Mouse (Mus musculus): ENCODE measurements at regions not wholly inside any gene's neighbourhood (a gene's known extent, or its start where the extent isn't known, plus 50 kb on each side); places are given as distances from the start of the nearest gene placed in this dataset.

DNA sequence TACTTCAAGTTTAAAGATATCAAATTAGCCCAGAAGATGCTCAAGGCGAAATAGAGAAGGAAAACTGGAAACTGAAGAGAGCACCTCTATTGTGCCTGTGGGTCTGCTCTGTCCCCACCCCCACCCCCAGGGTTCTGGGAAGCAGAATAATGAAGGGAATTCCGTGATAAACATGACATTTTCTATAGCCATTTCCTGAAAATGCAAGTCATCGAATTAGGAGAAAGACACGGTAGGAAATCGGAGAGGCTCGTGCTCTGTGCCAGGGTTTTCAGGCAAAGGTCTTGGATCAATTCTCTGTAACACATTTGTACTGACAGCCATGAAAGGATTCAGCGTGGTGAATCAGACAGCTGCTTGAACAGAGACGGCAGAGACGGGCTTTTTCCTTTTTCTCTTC, 152.7 kb downstream of the Phlda1 start:
- H3K9ac ChIP-seq: no peak overlapping the region
- peaks cover 13% of the 10 kb centered on the region for H3K4me1 ChIP-seq
- no peak for ATAC-seq
- no peaks in the 10 kb centered on the region for H3K36me3 ChIP-seq (ENCODE audit: poor library complexity, severe bottlenecking)
- no peaks in the 10 kb centered on the region for H3K27me3 ChIP-seq
- no peak overlapping the region for H3K4me2 ChIP-seq
- H3K27ac ChIP-seq: no peak overlapping the region
- H3K9me3 ChIP-seq (replicated peaks): no peaks in the 10 kb centered on the region
- H3K4me3 ChIP-seq: no peak overlapping the region
- 32% methylated on average over 9 of the region's 9 CpGs for WGBS

DNA sequence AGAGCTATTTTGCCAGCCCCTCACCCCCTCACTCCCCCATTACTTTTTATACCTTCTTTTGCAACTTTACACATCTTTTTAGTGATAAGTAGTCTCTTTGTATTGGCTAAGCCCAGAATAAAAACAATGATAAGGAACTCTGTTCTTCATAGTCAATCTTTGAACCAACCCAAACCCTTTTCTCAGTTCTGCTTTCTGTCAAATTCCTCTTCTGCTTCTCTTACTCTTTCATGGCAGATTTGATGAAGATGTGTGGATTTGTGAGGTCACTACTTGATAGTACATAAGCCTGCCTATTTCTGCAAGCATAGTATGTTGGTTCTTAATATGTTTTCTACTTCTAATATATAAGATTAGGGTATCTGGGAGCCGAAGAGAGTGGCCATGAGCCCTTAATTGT, 156.6 kb downstream of the Phlda1 start:
- H3K36me3 ChIP-seq (ENCODE audit: poor library complexity, severe bottlenecking): no peaks in the 10 kb centered on the region
- no peaks in the 10 kb centered on the region for H3K9me3 ChIP-seq (replicated peaks)
- H3K4me3 ChIP-seq: no peak overlapping the region
- H3K4me1 ChIP-seq: peaks cover 15% of the 10 kb centered on the region
- no peak overlapping the region for H3K9ac ChIP-seq
- H3K27me3 ChIP-seq: no peaks in the 10 kb centered on the region
- no peak overlapping the region for H3K4me2 ChIP-seq
- no peak for ATAC-seq
- 97% methylated on average over 1 of the region's 1 CpGs for WGBS
- H3K27ac ChIP-seq: no peak overlapping the region

DNA sequence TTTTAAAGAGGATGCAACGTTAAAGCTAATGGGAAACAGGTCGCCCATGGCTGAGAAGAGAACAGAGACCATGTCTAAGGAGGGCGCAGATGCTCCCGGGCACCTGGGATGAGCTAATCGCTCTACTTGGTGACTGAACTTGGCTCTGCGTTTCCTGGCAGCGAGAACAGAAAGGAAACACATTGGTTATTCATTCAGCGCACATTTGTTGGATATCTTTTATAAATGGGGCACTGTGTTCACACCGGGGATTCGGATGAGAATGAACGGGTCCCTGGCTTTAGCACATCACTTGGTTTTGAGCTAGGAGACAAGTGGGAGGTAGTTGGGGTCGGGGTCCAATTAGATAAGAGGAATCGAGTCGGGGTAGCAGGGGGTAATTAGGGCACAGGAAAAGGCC, 159.7 kb downstream of the Phlda1 start:
- no peak for ATAC-seq
- H3K4me3 ChIP-seq: no peak overlapping the region
- no peaks in the 10 kb centered on the region for H3K27me3 ChIP-seq
- no peaks in the 10 kb centered on the region for H3K36me3 ChIP-seq (ENCODE audit: poor library complexity, severe bottlenecking)
- WGBS: 64% methylated on average over 14 of the region's 14 CpGs
- no peak overlapping the region for H3K9ac ChIP-seq
- H3K4me1 ChIP-seq: peaks cover 8% of the 10 kb centered on the region
- no peak overlapping the region for H3K27ac ChIP-seq
- no peaks in the 10 kb centered on the region for H3K9me3 ChIP-seq (replicated peaks)
- no peak overlapping the region for H3K4me2 ChIP-seq

DNA sequence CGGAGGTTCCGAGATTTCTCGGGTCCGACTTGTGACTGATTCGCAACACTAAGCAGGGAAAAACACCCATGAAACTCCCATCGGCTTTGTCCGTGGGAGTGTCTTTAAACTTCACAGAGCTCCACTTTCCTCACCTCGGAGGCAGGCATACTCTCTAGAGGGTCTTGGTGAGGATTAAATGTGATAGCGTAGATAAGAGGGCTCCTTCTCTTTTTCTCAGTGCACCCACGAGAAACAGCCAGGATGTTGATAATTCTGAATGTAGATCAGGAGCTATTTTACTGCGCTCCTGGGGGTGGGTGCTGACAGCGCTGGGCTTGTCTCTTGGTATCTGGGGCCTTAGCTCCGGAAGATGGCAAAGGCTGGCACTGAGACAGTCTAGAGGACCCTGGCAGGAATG, 160.9 kb downstream of the Phlda1 start:
- ATAC-seq: no peak
- peaks cover 8% of the 10 kb centered on the region for H3K4me1 ChIP-seq
- no peak overlapping the region for H3K9ac ChIP-seq
- 94% methylated on average over 13 of the region's 13 CpGs for WGBS
- H3K4me2 ChIP-seq: no peak overlapping the region
- H3K27ac ChIP-seq: no peak overlapping the region
- no peaks in the 10 kb centered on the region for H3K9me3 ChIP-seq (replicated peaks)
- H3K27me3 ChIP-seq: no peaks in the 10 kb centered on the region
- H3K36me3 ChIP-seq (ENCODE audit: poor library complexity, severe bottlenecking): no peaks in the 10 kb centered on the region
- no peak overlapping the region for H3K4me3 ChIP-seq

DNA sequence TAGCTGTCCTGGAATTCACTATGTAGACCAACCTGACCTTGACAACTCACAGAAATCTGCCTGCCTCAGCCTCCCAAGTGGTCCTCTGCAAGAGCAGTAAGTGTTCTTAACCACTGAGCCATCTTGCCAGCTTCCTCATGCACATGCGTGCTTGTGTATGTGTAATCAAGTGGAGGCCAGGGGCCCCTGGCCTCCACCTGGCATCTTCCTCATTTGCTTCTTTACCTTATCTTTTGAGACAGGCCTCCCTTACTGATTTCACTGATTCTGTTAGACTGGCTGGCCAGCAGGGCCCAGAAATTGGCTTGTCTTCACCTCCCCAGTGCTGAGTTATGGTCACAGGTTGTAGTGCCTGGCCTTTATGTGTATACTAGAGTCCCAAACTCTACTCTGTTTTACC, 162.6 kb downstream of the Phlda1 start:
- no peak overlapping the region for H3K4me3 ChIP-seq
- H3K9ac ChIP-seq: no peak overlapping the region
- H3K9me3 ChIP-seq (replicated peaks): no peaks in the 10 kb centered on the region
- H3K4me2 ChIP-seq: no peak overlapping the region
- H3K27ac ChIP-seq: no peak overlapping the region
- H3K27me3 ChIP-seq: no peaks in the 10 kb centered on the region
- 97% methylated on average over 1 of the region's 1 CpGs for WGBS
- no peaks in the 10 kb centered on the region for H3K36me3 ChIP-seq (ENCODE audit: poor library complexity, severe bottlenecking)
- no peak for ATAC-seq
- peaks cover 9% of the 10 kb centered on the region for H3K4me1 ChIP-seq

DNA sequence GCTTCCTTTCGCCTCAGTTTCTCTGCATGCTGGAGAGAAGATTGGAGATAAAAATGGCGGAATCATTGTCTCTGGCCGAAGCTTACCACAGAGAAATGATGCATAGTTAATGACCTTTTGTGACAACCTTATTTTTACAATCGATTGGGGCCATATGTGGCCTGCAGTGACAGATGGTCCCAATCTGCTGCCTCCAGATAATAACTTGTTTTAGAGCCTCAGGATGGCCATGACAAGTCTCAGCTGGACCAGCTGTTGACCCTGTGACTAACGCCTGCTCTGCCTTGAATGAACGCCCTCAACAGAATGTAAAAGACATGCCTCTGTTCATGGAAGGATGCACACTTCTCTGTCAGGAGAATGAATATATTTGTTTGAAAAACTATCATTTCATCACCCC, 163.6 kb downstream of the Phlda1 start:
- H3K36me3 ChIP-seq (ENCODE audit: poor library complexity, severe bottlenecking): no peaks in the 10 kb centered on the region
- no peak overlapping the region for H3K4me2 ChIP-seq
- H3K4me3 ChIP-seq: no peak overlapping the region
- no peak for ATAC-seq
- H3K9me3 ChIP-seq (replicated peaks): no peaks in the 10 kb centered on the region
- H3K27me3 ChIP-seq: no peaks in the 10 kb centered on the region
- peaks cover 10% of the 10 kb centered on the region; the same call in 1 of the 2 replicates for H3K4me1 ChIP-seq
- WGBS: 74% methylated on average over 6 of the region's 6 CpGs
- H3K27ac ChIP-seq: no peak overlapping the region
- no peak overlapping the region for H3K9ac ChIP-seq

DNA sequence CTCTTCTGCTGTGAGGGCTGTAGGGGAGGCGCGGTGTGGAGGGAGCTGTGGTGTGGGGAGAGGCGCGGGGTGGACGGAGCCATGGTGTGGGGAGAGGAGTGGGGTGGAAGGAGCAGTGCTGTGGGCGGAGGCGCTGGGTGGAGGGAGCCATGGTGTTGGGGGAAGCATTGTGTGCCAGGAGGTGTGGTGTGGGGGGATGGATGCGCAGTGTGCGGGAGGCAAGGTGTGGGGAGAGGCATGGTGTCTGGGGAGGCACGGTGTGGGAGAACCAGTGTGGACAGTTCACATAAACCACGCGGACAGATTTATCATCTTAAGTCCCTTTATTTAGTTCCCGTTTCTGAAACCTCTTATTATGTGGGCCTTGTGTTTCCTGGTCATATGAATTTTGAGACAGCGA, 164.6 kb downstream of the Phlda1 start:
- WGBS: 94% methylated on average over 14 of the region's 14 CpGs
- Histone ChIP-seq H3K9me3 (replicated peaks) (no peaks in the 10 kb centered on the region), H3K4me2 (no peak overlapping the region), H3K4me3 (no peak overlapping the region), H3K27me3 (no peaks in the 10 kb centered on the region), H3K9ac (no peak overlapping the region), H3K27ac (no peak overlapping the region), H3K4me1 (peaks cover 10% of the 10 kb centered on the region; the same call in 1 of the 2 replicates), H3K36me3 (ENCODE audit: poor library complexity, severe bottlenecking) (no peaks in the 10 kb centered on the region)
- no peak for ATAC-seq

DNA sequence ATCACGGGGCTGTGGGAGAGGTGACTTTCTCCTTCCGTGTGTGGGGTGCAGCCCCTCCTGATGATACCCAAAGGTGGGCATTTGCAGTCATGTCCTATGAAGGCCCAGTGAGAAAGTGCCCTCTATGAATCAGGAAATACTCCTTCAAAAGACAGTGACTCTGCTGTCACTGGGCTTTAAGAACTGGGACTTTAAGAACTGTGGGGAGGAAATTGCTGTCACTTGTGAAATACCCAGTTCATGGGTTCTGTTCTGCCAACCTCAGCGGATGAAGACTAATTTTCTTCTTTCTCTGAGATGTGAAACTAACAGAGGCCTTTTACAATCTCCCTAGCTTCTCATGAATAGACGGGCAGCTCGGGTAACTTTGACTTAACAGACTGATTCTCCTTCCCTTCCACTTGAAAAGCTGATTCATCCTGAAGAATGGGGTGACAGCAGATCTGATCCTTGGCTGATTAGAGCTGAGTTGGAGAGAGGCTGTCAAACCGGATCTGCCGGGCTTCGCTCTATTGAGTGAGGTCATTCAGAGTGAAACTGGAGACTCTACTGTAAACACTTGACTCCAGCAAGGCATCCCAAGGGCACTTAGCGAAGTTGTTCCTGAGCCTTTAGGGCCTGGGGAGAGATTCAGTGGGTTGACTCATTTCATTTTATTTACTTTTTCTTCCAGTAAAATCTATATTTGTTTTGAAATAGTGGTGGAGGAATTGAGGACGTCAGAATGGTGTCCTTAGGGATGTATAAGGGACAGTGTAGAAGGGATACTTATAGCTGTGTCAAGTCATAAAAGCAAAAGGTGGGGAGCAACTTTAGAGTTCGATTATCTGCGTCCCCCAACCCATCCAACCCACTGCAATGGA, 166.6 kb downstream of the Phlda1 start:
- H3K9me3 ChIP-seq (replicated peaks): no peaks in the 10 kb centered on the region
- ATAC-seq: no peak
- H3K27ac ChIP-seq: no peak overlapping the region
- 49% methylated on average over 12 of the region's 12 CpGs for WGBS
- H3K4me3 ChIP-seq: no peak overlapping the region
- H3K27me3 ChIP-seq: no peaks in the 10 kb centered on the region
- peaks cover 15% of the 10 kb centered on the region for H3K4me1 ChIP-seq
- no peaks in the 10 kb centered on the region for H3K36me3 ChIP-seq (ENCODE audit: poor library complexity, severe bottlenecking)
- no peak overlapping the region for H3K9ac ChIP-seq
- H3K4me2 ChIP-seq: no peak overlapping the region

DNA sequence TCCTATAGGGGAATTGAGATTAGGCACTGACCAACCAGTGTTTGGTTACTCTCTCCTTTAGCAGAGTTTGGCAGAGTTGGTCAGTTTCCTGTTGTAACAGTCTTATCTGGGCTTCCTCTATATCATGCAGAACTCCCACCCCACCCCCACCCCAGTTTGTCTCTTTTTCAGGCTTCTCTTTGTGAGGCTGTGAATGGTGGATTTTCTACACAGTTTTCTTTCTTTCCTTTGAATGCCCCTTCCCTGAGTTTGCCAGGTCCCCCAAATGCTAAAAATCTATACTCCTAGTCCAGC, 167.2 kb downstream of the Phlda1 start:
- Histone ChIP-seq H3K4me2 (no peak overlapping the region), H3K27me3 (no peaks in the 10 kb centered on the region), H3K27ac (no peak overlapping the region), H3K36me3 (ENCODE audit: poor library complexity, severe bottlenecking) (no peaks in the 10 kb centered on the region), H3K4me1 (peaks cover 15% of the 10 kb centered on the region), H3K4me3 (no peak overlapping the region), H3K9me3 (replicated peaks) (no peaks in the 10 kb centered on the region), H3K9ac (no peak overlapping the region)
- 0 out of 2 replicates have a peak, but pooled peaks have one; percentile 23 for ATAC-seq

DNA sequence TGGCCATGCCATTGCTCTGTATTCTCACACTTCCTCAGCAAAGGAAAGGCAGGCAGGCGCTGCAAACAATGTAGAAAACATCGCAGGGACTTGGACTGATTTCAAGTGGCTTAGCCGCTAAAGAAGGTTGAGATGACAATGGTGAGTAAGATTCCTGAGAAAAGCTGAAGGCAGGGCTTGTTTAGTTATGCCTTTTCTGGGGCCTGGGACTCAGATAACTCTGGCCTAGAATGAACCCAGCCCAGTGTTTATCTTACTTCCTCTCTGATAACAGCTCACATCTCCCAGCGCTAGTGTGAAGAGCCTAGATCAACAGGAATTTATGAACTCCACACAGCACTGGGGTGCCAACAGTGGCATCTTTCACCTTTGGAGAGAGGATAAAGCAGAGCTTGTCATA, 170.2 kb downstream of the Phlda1 start:
- H3K27ac ChIP-seq: no peak overlapping the region
- H3K36me3 ChIP-seq (ENCODE audit: poor library complexity, severe bottlenecking): no peaks in the 10 kb centered on the region

DNA sequence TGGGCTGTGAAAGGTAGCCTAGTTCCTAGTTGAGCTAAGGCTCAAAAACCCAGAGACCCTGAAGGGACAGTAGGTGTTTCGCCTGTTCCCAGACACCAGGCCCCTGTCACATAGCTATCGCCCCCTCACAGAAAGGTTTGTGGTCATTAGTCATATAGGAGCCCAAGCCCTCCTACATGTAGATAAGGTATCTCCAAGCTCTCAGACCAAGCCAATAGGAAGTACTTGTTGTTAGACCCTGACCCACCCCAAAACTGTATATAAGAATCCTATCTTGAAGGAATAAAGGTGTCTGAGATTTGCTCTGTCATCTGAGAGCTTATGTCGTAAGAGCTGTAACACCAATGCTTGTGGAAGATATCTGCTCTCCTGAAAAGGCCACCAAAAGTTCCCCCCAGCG, 174.8 kb downstream of the Phlda1 start:
- H3K36me3 ChIP-seq (ENCODE audit: poor library complexity, severe bottlenecking): no peaks in the 10 kb centered on the region
- H3K4me1 ChIP-seq: peaks cover 5% of the 10 kb centered on the region
- 89% methylated on average over 4 of the region's 4 CpGs for WGBS

More for the DNA sequence above, 170.2 kb downstream of the Phlda1 start:
- 49% methylated on average over 4 of the region's 4 CpGs for WGBS
- no peak overlapping the region for H3K9ac ChIP-seq
- ATAC-seq: no peak
- H3K27me3 ChIP-seq: no peaks in the 10 kb centered on the region
- no peak overlapping the region for H3K4me3 ChIP-seq
- H3K9me3 ChIP-seq (replicated peaks): no peaks in the 10 kb centered on the region
- no peak overlapping the region for H3K4me2 ChIP-seq
- peaks cover 15% of the 10 kb centered on the region for H3K4me1 ChIP-seq

DNA sequence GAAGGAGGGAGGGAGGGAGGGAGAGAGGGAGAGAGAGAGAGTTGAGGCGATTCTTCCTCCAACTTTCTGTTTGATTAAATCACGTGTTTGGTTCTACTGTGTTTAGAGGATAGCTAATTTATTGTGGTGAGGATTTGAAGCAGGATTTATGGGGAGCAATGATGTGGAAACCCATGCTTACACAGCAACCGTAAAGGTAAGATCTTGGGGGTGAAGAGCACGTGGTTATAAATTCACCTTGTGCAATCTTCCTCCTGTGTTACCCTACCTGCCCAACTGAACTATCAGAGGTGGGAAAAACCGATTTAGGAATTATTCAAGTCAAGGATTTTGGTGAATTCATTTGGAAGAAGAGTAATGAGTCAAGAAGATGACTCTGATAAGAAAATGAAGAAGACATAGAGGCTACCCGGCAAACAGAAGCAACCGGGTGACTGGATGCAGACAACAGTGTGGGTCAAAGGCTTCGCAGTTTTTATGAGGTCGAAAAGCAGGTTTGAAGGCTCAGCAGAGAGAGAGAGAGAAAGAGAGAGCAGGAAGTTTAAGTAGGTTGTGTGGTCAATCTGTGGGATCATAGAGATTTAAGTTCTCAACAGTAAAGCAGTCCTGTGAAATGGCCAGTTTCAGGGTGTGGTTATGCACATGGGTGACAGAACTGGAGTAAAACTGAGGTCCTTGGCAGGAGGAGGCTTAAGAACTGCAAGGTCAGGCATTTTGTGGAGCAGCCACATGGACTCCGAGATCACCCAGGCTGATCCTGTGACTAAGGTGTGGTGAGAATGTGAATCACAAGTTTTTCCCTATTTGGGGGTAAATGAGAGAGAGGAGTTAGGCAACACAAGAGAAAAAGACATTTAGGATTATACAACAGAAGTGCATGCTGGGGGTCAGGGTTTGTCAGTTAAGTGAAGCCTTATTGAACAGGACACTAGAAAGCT, 178.6 kb downstream of the Phlda1 start:
- Histone ChIP-seq H3K4me1 (peaks cover 12% of the 10 kb centered on the region), H3K36me3 (ENCODE audit: poor library complexity, severe bottlenecking) (no peaks in the 10 kb centered on the region), H3K4me3 (no peak overlapping the region), H3K27me3 (no peaks in the 10 kb centered on the region; the same call in 1 of the 2 replicates), H3K27ac (no peak overlapping the region), H3K9ac (no peak overlapping the region), H3K9me3 (replicated peaks) (no peaks in the 10 kb centered on the region), H3K4me2 (no peak overlapping the region)
- WGBS: 84% methylated on average over 10 of the region's 10 CpGs
- no peak for ATAC-seq

More for the DNA sequence above, 174.8 kb downstream of the Phlda1 start:
- Histone ChIP-seq H3K9me3 (replicated peaks) (no peaks in the 10 kb centered on the region), H3K4me2 (no peak overlapping the region), H3K27ac (no peak overlapping the region), H3K4me3 (no peak overlapping the region), H3K27me3 (no peaks in the 10 kb centered on the region; the same call in 1 of the 2 replicates), H3K9ac (no peak overlapping the region)
- no peak for ATAC-seq
